In genomic region chr15:85583024-85583423, GRCm38 (mm10) we compare ENCODE assay signal across 9 mouse cellular contexts. TPM values are rescaled to one million over a fixed set of nuclear protein-coding genes. Genes with fewer than 3 reads are reported as not detected.
A peak's percentile ranks its signal among the peaks of the same experiment; 100 is the strongest.
DNase-seq lines count a peak whose midpoint lies in the region; ATAC-seq lines count a peak whose summit lies in the region.
"Had no signal": no experiment of that assay in that cellular context is flagged by ENCODE, and none has a peak within 500 bp of the region (broad histone marks: within the 10 kb centered on the region; RNA-seq: fewer than 3 reads in every experiment).

No protein-coding gene starts in this region.

- H3K9me3 ChIP-seq in hindbrain, embryonic 13.5 days = no peaks in the 10 kb centered on the region

- no peak overlapping the region for H3K27ac ChIP-seq in hindbrain, embryonic 13.5 days
- H3K27ac ChIP-seq: macrophage had no signal

- peak; percentile 85 for DNase-seq in NIH3T3 (ENCODE audit: low read depth)
- peak; percentile 77 for DNase-seq in cerebellum, adult 9-10 months
- peak; percentile 83 to 91 for DNase-seq in layer of hippocampus, postnatal 14 days (ENCODE audit: low spot score in 2 of 2)
- DNase-seq in lung, postnatal 4 days = peak; percentile 85 to 87
- DNase-seq in right cerebral cortex, postnatal 14 days = peak; percentile 87
- peak; percentile 73 to 82 for DNase-seq in urinary bladder, postnatal 4 days (ENCODE audit: low spot score in 2 of 2)

- peak; percentile 93 for ATAC-seq in frontal cortex, adult (ENCODE audit: low TSS enrichment)
- peak; percentile 77 for ATAC-seq in hindbrain, embryonic 13.5 days (ENCODE audit: low FRiP score)

- H3K9ac ChIP-seq in hindbrain, embryonic 13.5 days = no peak overlapping the region

- no peak overlapping the region for H3K4me3 ChIP-seq in hindbrain, embryonic 13.5 days

- H3K4me2 ChIP-seq in hindbrain, embryonic 13.5 days = peak overlapping the region; percentile 100

- peaks cover 45% of the 10 kb centered on the region for H3K4me1 ChIP-seq in hindbrain, embryonic 13.5 days (replicated peaks)

- no peaks in the 10 kb centered on the region for H3K36me3 ChIP-seq in hindbrain, embryonic 13.5 days

- WGBS in hindbrain, embryonic 13.5 days = 2% methylated on average over 8 of the region's 8 CpGs

- H3K27me3 ChIP-seq in hindbrain, embryonic 13.5 days = peaks cover 59% of the 10 kb centered on the region

RNA-seq across cellular contexts. Expression of gene Wnt7b, which starts 0.8 kb away (rescaled TPM):
- 40.1 and 47.2 TPM in 2 replicates for polyA plus RNA-seq in hindbrain, embryonic 13.5 days (2015; fragmentation: Nextera tagmentation; extraction: Ambion mirVana)
- total RNA-seq in layer of hippocampus, postnatal 14 days (2021) = 10 to 100 TPM; 33.8 to 34.8 TPM
- polyA plus RNA-seq: macrophage had no signal
